Mouse (Mus musculus) spleen, adult 2 months (tissue): Measurements from ENCODE around the gene Ifna5. TPM values are rescaled to one million over a fixed set of nuclear protein-coding genes. Genes with fewer than 3 reads are reported as not detected.

Source experiments
- DNase-seq, 2 experiments: peaks; one replicate each; pipeline versions ENCODE4 v3.0.0 to v3.0.0-alpha.2; 2012 to 2021; ENCODE audit warnings: low spot score in 2 of 2, low read depth in 1 of 2
- H3K27ac ChIP-seq: fragments of 200-500 bp; 2 replicates; pipeline ENCODE4 v1.5.1; 2012; ENCODE audit warnings: low read length, inconsistent platforms; ENCODE audit not compliant: insufficient read depth
- H3K27me3 ChIP-seq: fragments of 200-500 bp; 2 replicates; pipeline ENCODE4 v1.6.1; 2012; ENCODE audit warnings: mild to moderate bottlenecking, moderate library complexity, low read length, inconsistent platforms; ENCODE audit not compliant: control insufficient read depth, insufficient read depth
- H3K36me3 ChIP-seq: fragments of 200-500 bp; 2 replicates; pipeline ENCODE4 v1.6.1; 2012; ENCODE audit warnings: mild to moderate bottlenecking, low read length, inconsistent platforms; ENCODE audit not compliant: control insufficient read depth, insufficient read depth
- H3K4me1 ChIP-seq: fragments of 200-500 bp; 2 replicates; pipeline ENCODE4 v1.6.1; 2011; ENCODE audit warnings: inconsistent platforms; ENCODE audit not compliant: control insufficient read depth, insufficient read depth, insufficient read length
- H3K4me3 ChIP-seq: fragments of 200-500 bp; 2 replicates; pipeline ENCODE4 v1.5.1; 2011; ENCODE audit warnings: mild to moderate bottlenecking, inconsistent platforms; ENCODE audit not compliant: insufficient read depth, insufficient read length; ENCODE audit errors: extremely low read depth
- CTCF ChIP-seq: fragments of 200-500 bp; IDR thresholded peaks from 2 replicates; pipeline ENCODE4 v1.5.1; 2011; ENCODE audit warnings: mild to moderate bottlenecking, inconsistent platforms; ENCODE audit not compliant: insufficient read depth, insufficient read length, insufficient replicate concordance; ENCODE audit errors: extremely low read depth
- POLR2A ChIP-seq: fragments of 200-500 bp; IDR thresholded peaks from 2 replicates; pipeline ENCODE4 v1.6.1; 2011; ENCODE audit warnings: low read depth, low read length, inconsistent platforms
- WGBS: fragments of 180-500 bp; shearing (Covaris S2); methylation state at CpG from one replicate; pipeline ENCODE4 v1.1.7; 2018; 5-methylcytosine and 5-hydroxymethylcytosine counted together
- polyA plus RNA-seq: library from polyadenylated mRNA; depleted of rRNA; stranded (reverse); fragments of >200 nt; gene quantifications from 2 replicates; pipeline ENCODE4 v1.2.3, GENCODE M21; 2012; rRNA removed

Gene Ifna5
- polyA plus RNA-seq, 1 experiment = not detected

GRCm38 (mm10) chr4:88878246-88878645 is 42.9 kb downstream of the Ifna5 start:
- peak in 1 of 2 experiments; percentile 10 for DNase-seq
- Histone ChIP-seq H3K4me3 (no peak overlapping the region; the same call in 1 of the 2 replicates), H3K27ac (no peak overlapping the region), H3K27me3 (no peaks in the 10 kb centered on the region), H3K36me3 (no peaks in the 10 kb centered on the region), H3K4me1 (no peaks in the 10 kb centered on the region)
- TF ChIP-seq POLR2A (no peak), CTCF (no peak)
- WGBS = 11% methylated on average over 10 of the region's 10 CpGs

- WGBS = 59% methylated on average over 4 of the region's 4 CpGs
- no peaks in the 10 kb centered on the region for H3K4me1 ChIP-seq
- no peak for TF ChIP-seq CTCF
- no peak for TF ChIP-seq POLR2A
- no peak for DNase-seq
- H3K27me3 ChIP-seq = no peaks in the 10 kb centered on the region
- no peak overlapping the region for H3K4me3 ChIP-seq
- no peak overlapping the region for H3K27ac ChIP-seq
- H3K36me3 ChIP-seq = no peaks in the 10 kb centered on the region
Measured at GRCm38 (mm10) chr4:88878772-88879171, 43.4 kb downstream of the Ifna5 start.

GRCm38 (mm10) chr4:88880101-88880500 is 44.8 kb downstream of the Ifna5 start, which contains the start of gene Ifne:
Gene Ifne, minus strand, starts transcription at chr4:88880201.
- no peaks in the 10 kb centered on the region for H3K36me3 ChIP-seq
- H3K4me3 ChIP-seq = no peak within 1 kb of the TSS
- H3K4me1 ChIP-seq = no peaks in the 10 kb centered on the region
- TF ChIP-seq POLR2A = no peak
- H3K27ac ChIP-seq = no peak within 1 kb of the TSS
- WGBS = 89% methylated on average over 8 of the region's 8 CpGs
- DNase-seq = no peak
- H3K27me3 ChIP-seq = no peaks in the 10 kb centered on the region

Other genes with a start within 250 kb of the Ifna5 start
- not detected in 2 replicates for gene Ifna9, start 243.1 kb upstream of the Ifna5 start, polyA plus RNA-seq
- gene Ifna12, start 232.1 kb upstream of the Ifna5 start, polyA plus RNA-seq = not detected in 2 replicates
- gene C87499, start 201.1 kb upstream of the Ifna5 start, polyA plus RNA-seq = not detected in 2 replicates
- not detected in 2 replicates for gene Ifna13, start 191.1 kb upstream of the Ifna5 start, polyA plus RNA-seq
- gene Ifna16, start 158.6 kb upstream of the Ifna5 start, polyA plus RNA-seq = not detected in 2 replicates
- gene Ifna2, start 151.6 kb upstream of the Ifna5 start, polyA plus RNA-seq = not detected in 2 replicates
- gene Ifnab, start 144.2 kb upstream of the Ifna5 start, polyA plus RNA-seq = not detected in 2 replicates
- 0.18 and 0.45 TPM in 2 replicates for gene Gm26566, start 113.7 kb upstream of the Ifna5 start, polyA plus RNA-seq
- 8.4 and 11.4 TPM in 2 replicates for gene Klhl9, start 113.1 kb upstream of the Ifna5 start, polyA plus RNA-seq
- gene Gm13271, start 80.7 kb upstream of the Ifna5 start, polyA plus RNA-seq = not detected in 2 replicates
- gene Gm13283, start 75.4 kb upstream of the Ifna5 start, polyA plus RNA-seq = 0.07 TPM in 1 of 2 replicates, not detected in the other
- gene Gm13290, start 61.7 kb upstream of the Ifna5 start, polyA plus RNA-seq = not detected in 2 replicates
- not detected in 2 replicates for gene Gm13289, start 58.6 kb upstream of the Ifna5 start, polyA plus RNA-seq
- not detected in 2 replicates for gene Gm13272, start 55.7 kb upstream of the Ifna5 start, polyA plus RNA-seq
- not detected in 2 replicates for gene Ifnz, start 53.4 kb upstream of the Ifna5 start, polyA plus RNA-seq
- not detected in 2 replicates for gene Gm13276, start 49.8 kb upstream of the Ifna5 start, polyA plus RNA-seq
- gene Gm13277, start 46.9 kb upstream of the Ifna5 start, polyA plus RNA-seq = not detected in 2 replicates
- not detected in 2 replicates for gene Gm13278, start 44.0 kb upstream of the Ifna5 start, polyA plus RNA-seq
- gene Gm13275, start 41.0 kb upstream of the Ifna5 start, polyA plus RNA-seq = not detected in 2 replicates
- not detected in 2 replicates for gene Gm13279, start 38.1 kb upstream of the Ifna5 start, polyA plus RNA-seq
- gene Gm13285, start 35.9 kb upstream of the Ifna5 start, polyA plus RNA-seq = not detected in 2 replicates
- gene Gm13287, start 32.3 kb upstream of the Ifna5 start, polyA plus RNA-seq = not detected in 2 replicates
- not detected in 2 replicates for gene Gm13288, start 30.0 kb upstream of the Ifna5 start, polyA plus RNA-seq
- gene Ifna7, start 19.3 kb upstream of the Ifna5 start, polyA plus RNA-seq = not detected in 2 replicates
- gene Ifna11, start 15.6 kb upstream of the Ifna5 start, polyA plus RNA-seq = not detected in 2 replicates
- not detected in 2 replicates for gene Ifna6, start 8.1 kb upstream of the Ifna5 start, polyA plus RNA-seq
- not detected in 2 replicates for gene Ifna4, start 6.3 kb downstream of the Ifna5 start, polyA plus RNA-seq
- gene Ifna1, start 14.6 kb downstream of the Ifna5 start, polyA plus RNA-seq = not detected in 2 replicates
- not detected in 2 replicates for gene Ifne, start 44.7 kb downstream of the Ifna5 start, polyA plus RNA-seq